Mouse (Mus musculus): Measurements from ENCODE around the gene Foxp4. TPM values are rescaled to one million over a fixed set of nuclear protein-coding genes. Genes with fewer than 3 reads are reported as not detected.
A peak's percentile ranks its signal among the peaks of the same experiment; 100 is the strongest.

Foxp4 gene
- polyA plus RNA-seq, 1 experiment from 2014 or later: 14.6 TPM

- Histone ChIP-seq H3K9ac (ENCODE audit: low read length) (peak overlapping the region; percentile 92), H3K27me3 (ENCODE audit: control insufficient read depth, insufficient read depth, low read length) (no peaks in the 10 kb centered on the region), H3K36me3 (ENCODE audit: control insufficient read depth, insufficient read depth, low read length) (no peaks in the 10 kb centered on the region), H3K4me2 (replicated peaks; ENCODE audit: low read depth) (peak overlapping the region; percentile 90), H3K9me3 (ENCODE audit: control insufficient read depth, low read length) (no peaks in the 10 kb centered on the region), H3K4me1 (replicated peaks; ENCODE audit: control insufficient read depth, insufficient read depth) (peaks cover 3% of the 10 kb centered on the region; the same call in 1 of the 2 replicates), H3K27ac (replicated peaks) (peak overlapping the region; percentile 97), H3K4me3 (ENCODE audit: low read depth, low read length) (peak overlapping the region; percentile 96)
- under 1% methylated on average over 53 of the region's 65 CpGs for WGBS
- TF ChIP-seq CTCF (IDR thresholded peaks at IDR 0.05; ENCODE audit: low read depth): 0 out of 2 replicates have a peak, but pooled peaks have one; percentile 3
- TF ChIP-seq EP300 (optimal IDR thresholded peaks at IDR 0.05): no peak
- peak; percentile 79 for DNase-seq (ENCODE audit: low spot score)
- peak; percentile 34 for ATAC-seq (ENCODE audit: low FRiP score, low TSS enrichment)
These were observed 615 bp downstream of the Foxp4 start for GRCm38 (mm10) chr17:47923678-47924382.

DNA sequence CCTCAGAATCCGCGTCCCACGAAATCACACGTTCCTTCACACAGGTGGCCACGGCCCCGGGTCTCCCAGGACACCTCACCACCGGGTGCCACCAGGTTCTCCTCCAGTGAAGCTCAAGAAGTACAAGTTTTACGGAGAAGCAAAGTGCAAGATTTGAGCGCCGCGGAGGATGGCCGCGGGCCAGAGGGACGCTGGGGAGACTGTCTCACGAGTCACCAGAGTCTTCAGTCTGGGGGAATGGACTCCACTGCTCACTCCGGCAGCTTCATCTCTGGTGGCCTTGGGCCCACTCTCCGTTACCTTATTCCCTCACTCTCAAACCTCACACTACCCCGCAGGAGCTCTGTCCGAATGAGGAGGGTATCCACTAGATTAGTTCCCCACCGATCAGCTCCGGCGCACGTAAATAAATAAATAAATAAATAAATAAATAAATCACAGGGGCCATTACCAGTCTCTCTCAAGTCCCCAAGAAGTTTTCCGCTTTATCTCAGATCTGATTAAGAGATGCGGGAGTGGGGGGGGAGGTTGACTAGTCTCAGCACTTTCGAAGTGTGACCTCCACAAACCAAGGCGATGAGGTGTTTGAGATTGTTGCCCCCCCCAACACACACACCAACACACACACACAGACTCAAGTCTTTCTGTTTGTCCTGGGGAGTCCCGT is 1.3 kb downstream of the Foxp4 start:
- no peaks in the 10 kb centered on the region for H3K36me3 ChIP-seq (ENCODE audit: control insufficient read depth, insufficient read depth, low read length)
- DNase-seq (ENCODE audit: low spot score): peak; percentile 48
- H3K4me2 ChIP-seq (replicated peaks; ENCODE audit: low read depth): peak overlapping the region; percentile 90
- H3K27me3 ChIP-seq (ENCODE audit: control insufficient read depth, insufficient read depth, low read length): no peaks in the 10 kb centered on the region
- H3K4me1 ChIP-seq (replicated peaks; ENCODE audit: control insufficient read depth, insufficient read depth): peaks cover 3% of the 10 kb centered on the region; the same call in 1 of the 2 replicates
- peak overlapping the region; percentile 96 for H3K4me3 ChIP-seq (ENCODE audit: low read depth, low read length)
- H3K9me3 ChIP-seq (ENCODE audit: control insufficient read depth, low read length): no peaks in the 10 kb centered on the region
- H3K9ac ChIP-seq (ENCODE audit: low read length): peak overlapping the region; percentile 92
- peak overlapping the region; percentile 97 for H3K27ac ChIP-seq (replicated peaks)
- no peak for TF ChIP-seq EP300 (optimal IDR thresholded peaks at IDR 0.05)
- no peak for TF ChIP-seq CTCF (IDR thresholded peaks at IDR 0.05; ENCODE audit: low read depth)
- ATAC-seq (ENCODE audit: low FRiP score, low TSS enrichment): no peak
- 2% methylated on average over 28 of the region's 28 CpGs for WGBS

DNA sequence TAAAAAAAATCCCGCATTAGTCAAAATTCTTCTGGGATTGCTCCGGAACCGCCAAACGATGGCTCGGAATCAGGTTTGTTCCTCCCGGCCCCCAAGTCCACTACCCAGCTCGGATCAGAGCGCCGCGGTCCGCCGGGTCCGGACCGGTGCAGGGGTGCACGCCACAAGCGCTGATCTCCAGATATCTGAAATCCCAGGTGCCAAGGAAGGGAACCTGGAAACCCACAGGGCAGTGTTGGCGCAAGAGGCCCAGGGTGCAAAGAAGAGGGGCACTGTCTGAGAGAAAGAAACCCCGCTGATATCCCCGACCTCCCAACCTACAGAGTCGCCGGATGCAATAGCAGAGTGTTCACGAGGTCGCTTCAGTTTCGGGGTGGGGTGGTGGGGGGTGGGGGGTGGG is 1.9 kb downstream of the Foxp4 start:
- Histone ChIP-seq H3K4me3 (ENCODE audit: low read depth, low read length) (peak overlapping the region; percentile 96), H3K4me1 (replicated peaks; ENCODE audit: control insufficient read depth, insufficient read depth) (peaks cover 3% of the 10 kb centered on the region; the same call in 1 of the 2 replicates), H3K36me3 (ENCODE audit: control insufficient read depth, insufficient read depth, low read length) (no peaks in the 10 kb centered on the region), H3K27me3 (ENCODE audit: control insufficient read depth, insufficient read depth, low read length) (no peaks in the 10 kb centered on the region), H3K9me3 (ENCODE audit: control insufficient read depth, low read length) (no peaks in the 10 kb centered on the region), H3K27ac (replicated peaks) (no peak overlapping the region; the same call in 1 of the 2 replicates), H3K9ac (ENCODE audit: low read length) (peak overlapping the region; percentile 92), H3K4me2 (replicated peaks; ENCODE audit: low read depth) (peak overlapping the region; percentile 90)
- ATAC-seq (ENCODE audit: low FRiP score, low TSS enrichment) (no peak), DNase-seq (ENCODE audit: low spot score) (no peak)
- no peak for TF ChIP-seq CTCF (IDR thresholded peaks at IDR 0.05; ENCODE audit: low read depth)
- no peak for TF ChIP-seq EP300 (optimal IDR thresholded peaks at IDR 0.05)
- 4% methylated on average over 24 of the region's 24 CpGs for WGBS

GRCm38 (mm10) chr17:47922116-47922515 is 2.3 kb downstream of the Foxp4 start:
- ATAC-seq (ENCODE audit: low FRiP score, low TSS enrichment) (no peak), DNase-seq (ENCODE audit: low spot score) (no peak)
- H3K9me3 ChIP-seq (ENCODE audit: control insufficient read depth, low read length): no peaks in the 10 kb centered on the region
- peak overlapping the region; percentile 90 for H3K4me2 ChIP-seq (replicated peaks; ENCODE audit: low read depth)
- H3K27ac ChIP-seq (replicated peaks): no peak overlapping the region; the same call in 1 of the 2 replicates
- H3K27me3 ChIP-seq (ENCODE audit: control insufficient read depth, insufficient read depth, low read length): no peaks in the 10 kb centered on the region
- no peaks in the 10 kb centered on the region for H3K36me3 ChIP-seq (ENCODE audit: control insufficient read depth, insufficient read depth, low read length)
- peak overlapping the region; percentile 92; the same call in 1 of the 2 replicates for H3K9ac ChIP-seq (ENCODE audit: low read length)
- peaks cover 3% of the 10 kb centered on the region; the same call in 1 of the 2 replicates for H3K4me1 ChIP-seq (replicated peaks; ENCODE audit: control insufficient read depth, insufficient read depth)
- peak overlapping the region; percentile 96 for H3K4me3 ChIP-seq (ENCODE audit: low read depth, low read length)
- 16% methylated on average over 21 of the region's 21 CpGs for WGBS
- TF ChIP-seq EP300 (optimal IDR thresholded peaks at IDR 0.05): no peak
- no peak for TF ChIP-seq CTCF (IDR thresholded peaks at IDR 0.05; ENCODE audit: low read depth)

GRCm38 (mm10) chr17:47921136-47921665 is 3.2 kb downstream of the Foxp4 start:
- no peak overlapping the region for H3K27ac ChIP-seq (replicated peaks)
- H3K4me1 ChIP-seq (replicated peaks; ENCODE audit: control insufficient read depth, insufficient read depth): peaks cover 3% of the 10 kb centered on the region; the same call in 1 of the 2 replicates
- H3K27me3 ChIP-seq (ENCODE audit: control insufficient read depth, insufficient read depth, low read length): no peaks in the 10 kb centered on the region
- WGBS: 65% methylated on average over 4 of the region's 4 CpGs
- no peak for ATAC-seq (ENCODE audit: low FRiP score, low TSS enrichment)
- H3K9ac ChIP-seq (ENCODE audit: low read length): no peak overlapping the region; the same call in 1 of the 2 replicates
- H3K9me3 ChIP-seq (ENCODE audit: control insufficient read depth, low read length): no peaks in the 10 kb centered on the region
- TF ChIP-seq CTCF (IDR thresholded peaks at IDR 0.05; ENCODE audit: low read depth) (no peak), EP300 (optimal IDR thresholded peaks at IDR 0.05) (no peak)
- no peaks in the 10 kb centered on the region for H3K36me3 ChIP-seq (ENCODE audit: control insufficient read depth, insufficient read depth, low read length)
- H3K4me2 ChIP-seq (replicated peaks; ENCODE audit: low read depth): peak overlapping the region; percentile 90
- DNase-seq (ENCODE audit: low spot score): no peak
- H3K4me3 ChIP-seq (ENCODE audit: low read depth, low read length): no peak overlapping the region
